Mouse (Mus musculus): ENCODE results near the gene Bbx.

GRCm38 (mm10) chr16:50211231-50211630, 221.0 kb downstream of the Bbx start:
- TF ChIP-seq ZMIZ1 (IDR thresholded peaks at IDR 0.05; ENCODE audit: low read depth, low read length), result no peak
- TF ChIP-seq CTCF (conservative IDR thresholded peaks at IDR 0.05 in 1 of 2, IDR thresholded peaks at IDR 0.05 in 1 of 2; ENCODE audit: low read depth in 2 of 2, low read length in 2 of 2), result no peak
- TF ChIP-seq POLR2A (IDR thresholded peaks at IDR 0.05; ENCODE audit: low read depth, low read length), result no peak
- TF ChIP-seq ZKSCAN1 (IDR thresholded peaks at IDR 0.05; ENCODE audit: borderline replicate concordance, low read depth, low read length), result no peak
